Mouse (Mus musculus) heart, adult 18-20 months (tissue): ENCODE data around the gene Cyp11a1. TPM values are rescaled to one million over a fixed set of nuclear protein-coding genes. Genes with fewer than 3 reads are reported as not detected.

Source experiments
- DNase-seq, 2 experiments: peaks; one replicate each; pipeline ENCODE4 v3.0.0; 2021 to 2022; ENCODE audit warnings: mixed read lengths in 1 of 2
- long read RNA-seq, 2 experiments: library from polyadenylated mRNA; stranded (forward); transcript quantifications; one replicate each; pipeline ENCODE4 v2.0.0; 2021
- total RNA-seq, 2 experiments: library from RNA; stranded (reverse); gene quantifications; 2 replicates each; pipeline ENCODE4 v1.2.3; 2021

Gene Cyp11a1
- total RNA-seq: not detected
- long read RNA-seq, experiment 1, partial matches to known transcripts: 1 of 1 reads
- long read RNA-seq, experiment 1, other reads (novel, unspliced or antisense): 0 of 1 reads
- long read RNA-seq, experiment 2, partial matches to known transcripts: 1 of 1 reads
- long read RNA-seq, experiment 2, other reads (novel, unspliced or antisense): 0 of 1 reads

GRCm38 (mm10) chr9:58005753-58006461, at the start of gene Cyp11a1:
Gene Cyp11a1, plus strand, starts transcription at chr9:58006411.
- no peak for DNase-seq

GRCm38 (mm10) chr9:57956838-57957236, 49.4 kb upstream of the Cyp11a1 start:
- DNase-seq: peak in 1 of 2 experiments; percentile 15

- DNase-seq: peak in 1 of 2 experiments; percentile 44
Measured at GRCm38 (mm10) chr9:57958615-57959014, 47.6 kb upstream of the Cyp11a1 start.

GRCm38 (mm10) chr9:57959399-57959798, 46.8 kb upstream of the Cyp11a1 start:
- no peak for DNase-seq

GRCm38 (mm10) chr9:57959886-57960866, 46.0 kb upstream of the Cyp11a1 start:
- DNase-seq: peak in 1 of 2 experiments; percentile 12

- no peak for DNase-seq
Measured at GRCm38 (mm10) chr9:57961226-57961625, 45.0 kb upstream of the Cyp11a1 start.

GRCm38 (mm10) chr9:57961863-57962778, 44.1 kb upstream of the Cyp11a1 start:
- DNase-seq: peak in 1 of 2 experiments; percentile 66

- no peak for DNase-seq
Measured at GRCm38 (mm10) chr9:57963249-57963997, 42.8 kb upstream of the Cyp11a1 start.

- DNase-seq: no peak
Measured at GRCm38 (mm10) chr9:57963998-57964395, 42.2 kb upstream of the Cyp11a1 start.

- DNase-seq: peak in 1 of 2 experiments; percentile 58
Measured at GRCm38 (mm10) chr9:57964528-57965250, 41.5 kb upstream of the Cyp11a1 start.

GRCm38 (mm10) chr9:57965281-57966185, 40.7 kb upstream of the Cyp11a1 start:
- peak in 1 of 2 experiments; percentile 63 for DNase-seq

GRCm38 (mm10) chr9:57967237-57967960, 38.8 kb upstream of the Cyp11a1 start:
- DNase-seq: peak; percentile 81 to 84

GRCm38 (mm10) chr9:57968166-57968771, 37.9 kb upstream of the Cyp11a1 start:
- DNase-seq: peak; percentile 21 to 65

GRCm38 (mm10) chr9:57968783-57969542, 37.2 kb upstream of the Cyp11a1 start:
- no peak for DNase-seq

- DNase-seq: peak; percentile 62 to 88
Measured at GRCm38 (mm10) chr9:57969736-57970495, 36.3 kb upstream of the Cyp11a1 start.

GRCm38 (mm10) chr9:57971413-57971812, 34.8 kb upstream of the Cyp11a1 start:
- DNase-seq: no peak
